Mouse (Mus musculus) CH12.LX (cell line): ENCODE results near the gene Cnst. TPM values are rescaled to one million over a fixed set of nuclear protein-coding genes. Genes with fewer than 3 reads are reported as not detected.

Experiments
- DNase-seq: peaks from one replicate; pipeline ENCODE4 v3.0.0-alpha.2; 2013; ENCODE audit errors: extremely low read depth
- H3K27ac ChIP-seq: 2 replicates; pipeline ENCODE4 v1.5.1; 2012; ENCODE audit warnings: low read depth, mild to moderate bottlenecking, control low read depth, moderate library complexity; ENCODE audit not compliant: insufficient read depth
- H3K27me3 ChIP-seq: replicated peaks from 2 replicates; pipeline ENCODE3; 2012; ENCODE audit warnings: inconsistent platforms
- H3K36me3 ChIP-seq, 2 experiments: replicated peaks in 1 of 2; 2 replicates each; pipeline versions ENCODE3 to v1.6.1; 2012; ENCODE audit warnings: inconsistent platforms in 1 of 2, low read length in 1 of 2, mild to moderate bottlenecking in 1 of 2, mixed read lengths in 1 of 2, moderate library complexity in 1 of 2; ENCODE audit not compliant: control insufficient read depth in 1 of 2, insufficient read depth in 1 of 2
- H3K4me1 ChIP-seq, 2 experiments: 2 replicates each; pipeline ENCODE4 v1.6.1; 2012; ENCODE audit warnings: inconsistent platforms in 1 of 2, moderate library complexity in 1 of 2; ENCODE audit not compliant: insufficient read depth in 2 of 2, control insufficient read depth in 1 of 2
- H3K4me2 ChIP-seq: 2 replicates; pipeline ENCODE4 v1.6.1; 2012; ENCODE audit warnings: low read depth, mild to moderate bottlenecking, control low read depth; ENCODE audit not compliant: poor library complexity, insufficient read depth, severe bottlenecking
- H3K4me3 ChIP-seq, 3 experiments: fragments of 150-350 bp in 1 of 3; sonication (generic) in 1 of 3; replicated peaks in 1 of 3; 2 replicates each; pipeline versions ENCODE3 to v1.5.1; 2011 to 2012; ENCODE audit warnings: low read depth in 2 of 3, low read length in 2 of 3, mild to moderate bottlenecking in 2 of 3, moderate library complexity in 2 of 3, control low read depth in 1 of 3, improper control_type of control experiment in 1 of 3, inconsistent platforms in 1 of 3, mixed read lengths in 1 of 3; ENCODE audit not compliant: poor library complexity in 1 of 3
- H3K79me2 ChIP-seq: replicated peaks from 2 replicates; pipeline ENCODE4 v1.6.1; 2012; ENCODE audit warnings: mild to moderate bottlenecking, moderate library complexity; ENCODE audit not compliant: control insufficient read depth, poor library complexity, insufficient read depth, severe bottlenecking; ENCODE audit errors: extremely low read depth
- H3K9ac ChIP-seq: 2 replicates; pipeline ENCODE4 v1.6.1; 2012; ENCODE audit warnings: low read depth, mild to moderate bottlenecking, control low read depth, moderate library complexity; ENCODE audit not compliant: insufficient read depth
- H3K9me3 ChIP-seq: replicated peaks from 2 replicates; pipeline ENCODE3; 2012; ENCODE audit warnings: low read length, inconsistent platforms, mixed read lengths
- BHLHE40 ChIP-seq: IDR thresholded peaks from 2 replicates; pipeline ENCODE4 v1.6.1; 2011; ENCODE audit warnings: mild to moderate bottlenecking, low read depth, low read length, improper control_type of control experiment
- CHD1 ChIP-seq: IDR thresholded peaks from 2 replicates; pipeline ENCODE4 v1.6.1; 2012; ENCODE audit warnings: low read depth, low read length, improper control_type of control experiment, inconsistent platforms
- CHD2 ChIP-seq: IDR thresholded peaks from 2 replicates; pipeline ENCODE4 v1.6.1; 2011; ENCODE audit warnings: low read length, improper control_type of control experiment
- CTCF ChIP-seq, 2 experiments: IDR thresholded peaks in 1 of 2; conservative IDR thresholded peaks in 1 of 2; 2 replicates each; pipeline ENCODE4 v1.5.1; 2011 to 2012; ENCODE audit warnings: low read depth in 2 of 2, low read length in 2 of 2, improper control_type of control experiment in 1 of 2, inconsistent platforms in 1 of 2, mild to moderate bottlenecking in 1 of 2, moderate library complexity in 1 of 2
- E2F4 ChIP-seq: IDR thresholded peaks from 2 replicates; pipeline ENCODE4 v1.6.1; 2011; ENCODE audit warnings: low read depth, low read length, improper control_type of control experiment; ENCODE audit not compliant: insufficient replicate concordance
- ELF1 ChIP-seq: IDR thresholded peaks from 2 replicates; pipeline ENCODE4 v1.6.1; 2014; ENCODE audit warnings: low read depth, mild to moderate bottlenecking, inconsistent platforms, low read length, improper control_type of control experiment
- ETS1 ChIP-seq: conservative IDR thresholded peaks from 2 replicates; pipeline ENCODE4 v1.6.1; 2012; ENCODE audit warnings: low read depth, mild to moderate bottlenecking, inconsistent platforms, low read length, improper control_type of control experiment, moderate library complexity
- GABPA ChIP-seq: IDR thresholded peaks from 2 replicates; pipeline ENCODE4 v1.6.1; 2012; ENCODE audit warnings: low read depth, low read length, improper control_type of control experiment, inconsistent platforms; ENCODE audit not compliant: insufficient replicate concordance
- JUN ChIP-seq: IDR thresholded peaks from 2 replicates; pipeline ENCODE4 v1.6.1; 2011; ENCODE audit warnings: low read depth, mild to moderate bottlenecking, low read length, improper control_type of control experiment, moderate library complexity; ENCODE audit not compliant: insufficient read depth
- JUND ChIP-seq: conservative IDR thresholded peaks from 2 replicates; pipeline ENCODE4 v1.6.1; 2011; ENCODE audit warnings: low read depth, low read length, improper control_type of control experiment
- KAT2A ChIP-seq: IDR thresholded peaks from 2 replicates; pipeline ENCODE4 v1.6.1; 2012; ENCODE audit warnings: low read length, improper control_type of control experiment, inconsistent platforms; ENCODE audit not compliant: insufficient replicate concordance
- MAX ChIP-seq: IDR thresholded peaks from 2 replicates; pipeline ENCODE4 v1.6.1; 2011; ENCODE audit warnings: low read length, improper control_type of control experiment
- MAZ ChIP-seq: IDR thresholded peaks from 2 replicates; pipeline ENCODE4 v1.6.1; 2012; ENCODE audit warnings: low read depth, mild to moderate bottlenecking, inconsistent platforms, low read length, improper control_type of control experiment, moderate library complexity
- MEF2A ChIP-seq: IDR thresholded peaks from 2 replicates; pipeline ENCODE4 v1.6.1; 2014; ENCODE audit warnings: low read depth, mild to moderate bottlenecking, inconsistent platforms, low read length, improper control_type of control experiment, borderline replicate concordance
- MXI1 ChIP-seq: IDR thresholded peaks from 2 replicates; pipeline ENCODE4 v1.6.1; 2011; ENCODE audit warnings: mild to moderate bottlenecking, low read depth, low read length, improper control_type of control experiment
- MYC ChIP-seq: IDR thresholded peaks from 2 replicates; pipeline ENCODE4 v1.6.1; 2011; ENCODE audit warnings: low read depth, mild to moderate bottlenecking, improper control_type of control experiment, low read length
- NELFE ChIP-seq: IDR thresholded peaks from 2 replicates; pipeline ENCODE4 v1.6.1; 2011; ENCODE audit warnings: low read depth, low read length, improper control_type of control experiment
- RAD21 ChIP-seq: IDR thresholded peaks from 2 replicates; pipeline ENCODE4 v1.6.1; 2011; ENCODE audit warnings: low read depth, mild to moderate bottlenecking, low read length, improper control_type of control experiment, moderate library complexity
- RCOR1 ChIP-seq: conservative IDR thresholded peaks from 2 replicates; pipeline ENCODE4 v1.6.1; 2012; ENCODE audit warnings: low read depth, mild to moderate bottlenecking, inconsistent platforms, low read length, improper control_type of control experiment
- SIN3A ChIP-seq: IDR thresholded peaks from 2 replicates; pipeline ENCODE4 v1.6.1; 2012; ENCODE audit warnings: low read length, improper control_type of control experiment, inconsistent platforms
- SMC3 ChIP-seq: IDR thresholded peaks from 2 replicates; pipeline ENCODE4 v1.6.1; 2011; ENCODE audit warnings: low read depth, low read length, improper control_type of control experiment
- TBP ChIP-seq: conservative IDR thresholded peaks from 2 replicates; pipeline ENCODE4 v1.6.1; 2011; ENCODE audit warnings: low read depth, low read length, improper control_type of control experiment
- TCF12 ChIP-seq: IDR thresholded peaks from 2 replicates; pipeline ENCODE4 v1.6.1; 2014; ENCODE audit warnings: low read depth, mild to moderate bottlenecking, inconsistent platforms, low read length, improper control_type of control experiment
- USF2 ChIP-seq: conservative IDR thresholded peaks from 2 replicates; pipeline ENCODE4 v1.6.1; 2011; ENCODE audit warnings: low read depth, low read length, improper control_type of control experiment
- ZC3H11A ChIP-seq: IDR thresholded peaks from 2 replicates; pipeline ENCODE4 v1.6.1; 2012; ENCODE audit warnings: low read depth, mild to moderate bottlenecking, inconsistent platforms, low read length, improper control_type of control experiment
- ZKSCAN1 ChIP-seq: IDR thresholded peaks from 2 replicates; pipeline ENCODE4 v1.6.1; 2012; ENCODE audit warnings: low read depth, inconsistent platforms, low read length, improper control_type of control experiment, borderline replicate concordance
- ZMIZ1 ChIP-seq: IDR thresholded peaks from 2 replicates; pipeline ENCODE4 v1.6.1; 2012; ENCODE audit warnings: low read depth, mild to moderate bottlenecking, inconsistent platforms, low read length, improper control_type of control experiment
- ZNF384 ChIP-seq: IDR thresholded peaks from 2 replicates; pipeline ENCODE4 v1.6.1; 2012; ENCODE audit warnings: low read depth, low read length, improper control_type of control experiment, inconsistent platforms
- dilution Hi-C: fragments of 300-500 bp; cut with MboI; formaldehyde crosslinking; loops from 2 replicates; pipeline ENCODE4 v1.14.3; 2020; ENCODE audit warnings: low sequenced_read_pairs; ENCODE audit not compliant: extremely low pct_unique_long_range_greater_than_20kb, extremely low pct_ligation_motif_present
- in situ Hi-C: fragments of 300-500 bp; cut with MboI; formaldehyde crosslinking; loops from 3 replicates; pipeline ENCODE4 v1.14.3; 2019; ENCODE audit warnings: low sequenced_read_pairs, low pct_ligation_motif_present, low pct_unique_long_range_greater_than_20kb, mixed read lengths
- polyA plus RNA-seq: library from polyadenylated mRNA; unstranded; fragments of >175 nt; gene quantifications from 2 replicates; pipeline ENCODE4 v1.2.1, GENCODE M21; 2012; ENCODE audit warnings: low read depth; ENCODE audit not compliant: insufficient read length
- total RNA-seq, 2 experiments: library from RNA; depleted of rRNA; stranded (reverse); fragments of 300-350 nt in 1 of 2; fragments of >200 nt in 1 of 2; gene quantifications; 2 replicates each; pipeline ENCODE4 v1.2.3; 2012 to 2014

The Cnst gene
- total and polyA plus RNA-seq, 3 experiments: 7.8 to 10.2 (median 9.3) TPM

DNA sequence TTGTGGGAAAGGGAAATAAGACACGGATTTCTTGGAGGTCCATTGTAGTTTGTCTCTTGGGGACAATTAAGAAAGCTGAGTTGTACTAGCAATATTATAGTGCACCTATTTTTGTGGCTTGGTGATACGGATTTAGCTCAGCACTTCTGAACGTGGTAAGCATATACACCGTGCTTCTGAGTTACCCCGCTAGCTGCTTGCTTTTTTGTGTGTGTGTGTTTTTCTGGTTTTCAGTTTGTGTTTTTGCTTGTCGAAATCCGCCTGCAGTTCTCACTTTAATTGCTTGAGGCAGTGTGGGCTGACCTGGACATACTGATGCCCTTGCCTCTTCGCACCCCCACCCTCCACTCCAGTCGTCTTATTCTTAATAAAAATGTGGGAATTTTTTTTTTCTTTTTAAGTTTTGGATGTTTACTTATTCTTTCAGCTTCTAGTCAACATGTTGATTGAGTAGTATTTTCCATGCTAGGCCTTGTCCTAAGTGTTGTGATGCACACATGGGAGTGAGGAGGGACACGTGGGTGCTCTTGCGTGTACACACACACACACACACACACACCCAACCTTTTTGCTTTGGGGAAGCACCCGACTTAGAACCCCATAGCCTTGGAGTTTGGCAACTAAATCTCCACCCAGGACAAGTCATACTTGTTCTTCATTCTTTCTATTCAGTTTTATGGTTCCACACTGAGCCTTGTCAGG, 122.8 kb downstream of the Cnst start:
- no peaks in the 10 kb centered on the region; the same call in 1 of the 2 replicates for H3K79me2 ChIP-seq
- TF ChIP-seq KAT2A: no peak
- no peak for TF ChIP-seq ZNF384
- TF ChIP-seq ZMIZ1: no peak
- TF ChIP-seq SMC3: no peak
- no peak for TF ChIP-seq MEF2A
- TF ChIP-seq GABPA: no peak
- no peak for TF ChIP-seq ELF1
- no peak for TF ChIP-seq CHD2
- no peak for TF ChIP-seq ETS1
- TF ChIP-seq USF2: no peak
- TF ChIP-seq ZC3H11A: no peak
- TF ChIP-seq SIN3A: no peak
- no peak for TF ChIP-seq ZKSCAN1
- TF ChIP-seq NELFE: no peak
- TF ChIP-seq RAD21: no peak
- no peak; a peak in 1 of 4 replicates for TF ChIP-seq CTCF (conservative IDR thresholded peaks at IDR 0.05 in 1 of 2, IDR thresholded peaks at IDR 0.05 in 1 of 2; ENCODE audit: low read depth in 2 of 2, low read length in 2 of 2)
- TF ChIP-seq MXI1: peak; percentile 45; the same call in 1 of the 2 replicates
- no peak for TF ChIP-seq BHLHE40
- TF ChIP-seq JUN: no peak
- TF ChIP-seq MYC: peak; percentile 51; the same call in 1 of the 2 replicates
- 0 out of 2 replicates have a peak, but pooled peaks have one; percentile 17 for TF ChIP-seq TBP
- TF ChIP-seq CHD1: no peak
- no peak for TF ChIP-seq TCF12
- TF ChIP-seq RCOR1: no peak
- no peak for TF ChIP-seq E2F4
- peak; percentile 58 for TF ChIP-seq MAX
- TF ChIP-seq MAZ: no peak
- no peak for TF ChIP-seq JUND
- TF ChIP-seq, all 38 proteins: peak for 4
- dilution Hi-C loops: no loop called here
- H3K9ac ChIP-seq: peak overlapping the region; percentile 75
- peak overlapping the region; percentile 80 to 85 (median 81) for H3K4me3 ChIP-seq
- in situ Hi-C loops: no loop called here
- peaks cover 2 to 5% of the 10 kb centered on the region in 2 experiments; a peak in 2 of 4 replicates for H3K4me1 ChIP-seq
- no peaks in the 10 kb centered on the region for H3K9me3 ChIP-seq
- peaks cover 20% of the 10 kb centered on the region for H3K27me3 ChIP-seq
- no peak overlapping the region for H3K27ac ChIP-seq
- peak overlapping the region; percentile 69 for H3K4me2 ChIP-seq
- peaks cover 2 to 6% of the 10 kb centered on the region in 2 experiments for H3K36me3 ChIP-seq
- DNase-seq: no peak
